Mouse (Mus musculus): Measurements from ENCODE around the gene 4933402N22Rik.
"Not testable (repeated sequence)": the region's sequence is repeated elsewhere in the genome, so short reads cannot be mapped to it uniquely, and the experiment has no call there.

Gene 4933402N22Rik

DNA sequence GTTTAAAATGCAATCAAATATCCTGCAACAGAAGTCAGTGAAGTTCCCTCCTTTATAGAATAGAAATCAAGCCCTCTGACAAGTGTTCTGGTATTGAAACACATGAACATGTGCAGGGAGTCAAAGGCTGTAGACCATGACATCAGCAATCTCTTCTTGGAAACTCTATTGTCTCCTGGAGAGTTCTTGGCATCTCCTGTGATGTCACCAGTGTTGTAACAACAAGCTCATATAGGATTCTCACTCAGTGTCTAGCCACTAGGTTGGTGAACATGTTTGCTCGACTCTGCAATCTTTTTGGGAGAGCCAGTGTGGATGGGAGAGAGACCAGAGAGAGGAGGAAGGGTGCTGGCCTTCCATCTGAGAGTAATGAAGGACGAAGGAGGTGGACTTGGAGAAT, at the start of gene 4933402N22Rik:
Gene 4933402N22Rik (plus strand): TSS at position 301 of the 400 bp plus-strand sequence.
- not testable (repeated sequence) for DNase-seq (ENCODE audit: low spot score)

DNA sequence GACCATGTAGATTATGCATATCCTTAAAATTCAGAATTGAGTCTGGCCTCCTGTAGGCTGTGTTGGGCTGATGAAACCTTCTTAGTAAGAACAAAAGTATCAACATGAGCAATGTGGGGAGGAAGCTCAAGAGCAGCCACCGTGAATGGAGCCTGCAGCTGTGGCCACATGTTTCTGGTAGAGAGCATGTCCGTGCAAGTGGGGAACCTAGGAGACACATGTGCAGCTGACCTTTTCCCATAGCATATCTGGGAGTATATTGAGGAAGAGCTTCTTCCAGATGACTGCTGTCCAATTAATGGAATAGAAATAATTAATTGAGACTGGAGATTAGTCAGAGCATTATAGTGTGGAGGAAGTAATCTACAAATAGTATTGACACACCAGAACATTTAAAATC, 5.9 kb downstream of the 4933402N22Rik start:
- DNase-seq (ENCODE audit: low spot score), result not testable (repeated sequence)
